Mouse (Mus musculus) thymus, adult 2 months (tissue): ENCODE measurements at regions not wholly inside any gene's neighbourhood (a gene's known extent, or its start where the extent isn't known, plus 50 kb on each side); places are given as distances from the start of the nearest gene placed in this dataset.

Experiments
- CTCF ChIP-seq: fragments of 200-500 bp; IDR thresholded peaks from 2 replicates; pipeline ENCODE4 v1.5.1; 2012; ENCODE audit warnings: mild to moderate bottlenecking, control low read depth, low read length, moderate library complexity, borderline replicate concordance; ENCODE audit not compliant: control insufficient read depth, poor library complexity, insufficient read depth; ENCODE audit errors: extremely low read depth
- POLR2A ChIP-seq: fragments of 200-500 bp; IDR thresholded peaks from 2 replicates; pipeline ENCODE4 v1.6.1; 2012; ENCODE audit warnings: mild to moderate bottlenecking, low read length, control low read depth, moderate library complexity; ENCODE audit not compliant: control insufficient read depth, poor library complexity, insufficient read depth; ENCODE audit errors: extremely low read depth

GRCm38 (mm10) chr13:115719276-115719675 lies 590.2 kb downstream of the Isl1 start:
- TF ChIP-seq POLR2A = no peak
- TF ChIP-seq CTCF = no peak
